Mouse (Mus musculus) kidney, adult 11 months (tissue): Measurements from ENCODE around the gene Gm28047.
"Not testable (repeated sequence)": the region's sequence is repeated elsewhere in the genome, so short reads cannot be mapped to it uniquely, and the experiment has no call there.

Experiments used
- DNase-seq: peaks from one replicate; pipeline ENCODE4 v3.0.0; 2022

Gene Gm28047

GRCm38 (mm10) chr15:102617654-102618053 lies 7.2 kb downstream of the Gm28047 start:
- DNase-seq, result no peak

DNA sequence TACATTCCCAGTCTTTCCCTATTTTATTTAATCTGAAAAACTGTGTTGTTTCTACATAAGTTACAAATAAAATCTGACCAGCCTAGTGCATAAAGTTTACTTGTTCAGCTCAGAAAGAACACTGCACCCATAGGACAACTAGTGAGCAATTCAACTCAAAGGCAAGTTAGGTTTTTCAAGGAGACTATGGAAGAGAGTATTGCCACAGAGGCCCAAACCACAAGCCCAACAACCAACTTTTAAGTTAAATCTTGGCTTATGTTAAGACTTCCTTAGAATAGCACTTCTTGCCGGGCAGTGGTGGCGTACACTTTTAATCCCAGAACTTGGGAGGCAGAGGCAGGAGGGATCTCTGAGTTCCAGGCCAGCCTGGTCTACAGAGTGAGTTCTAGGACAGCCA lies 8.7 kb downstream of the Gm28047 start:
- no peak for DNase-seq

DNA sequence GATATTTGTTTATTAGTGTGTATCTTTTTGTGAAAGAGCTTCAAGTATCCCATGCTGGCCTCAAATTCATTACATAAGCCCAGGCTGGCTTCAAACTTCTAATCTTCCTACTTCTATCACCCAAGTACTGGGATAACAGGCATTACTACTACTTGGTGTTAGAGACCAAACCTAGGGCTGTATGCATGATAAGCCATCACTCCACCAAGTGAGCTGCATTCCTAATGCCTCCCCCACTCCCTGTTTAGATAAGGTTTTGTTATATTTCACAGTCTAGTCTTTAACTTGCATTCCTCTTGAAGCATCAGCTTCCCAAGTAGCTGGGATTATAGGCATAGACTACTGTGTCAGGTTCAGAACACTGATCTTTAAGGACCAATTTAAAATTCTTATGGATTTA lies 10.6 kb downstream of the Gm28047 start:
- DNase-seq, result no peak

DNA sequence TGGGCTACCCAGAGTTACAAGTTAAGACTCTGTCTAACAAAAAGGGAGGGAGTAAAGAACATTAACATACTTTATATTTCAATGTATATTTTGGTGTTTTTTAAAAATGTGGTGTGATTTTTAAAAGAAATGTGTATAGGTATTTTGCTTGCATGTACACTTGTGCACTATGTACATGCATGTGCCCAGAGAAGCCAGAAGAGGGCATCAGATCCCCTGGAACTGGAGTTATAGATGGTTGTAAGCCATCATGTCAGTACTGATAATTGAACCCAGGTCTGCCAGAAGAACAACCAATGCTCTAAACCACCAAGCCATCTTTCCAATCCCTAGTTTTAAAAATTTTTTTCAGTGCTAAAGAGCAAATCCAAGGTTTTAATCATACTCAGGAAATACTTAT lies 11.9 kb downstream of the Gm28047 start:
- no peak for DNase-seq

DNA sequence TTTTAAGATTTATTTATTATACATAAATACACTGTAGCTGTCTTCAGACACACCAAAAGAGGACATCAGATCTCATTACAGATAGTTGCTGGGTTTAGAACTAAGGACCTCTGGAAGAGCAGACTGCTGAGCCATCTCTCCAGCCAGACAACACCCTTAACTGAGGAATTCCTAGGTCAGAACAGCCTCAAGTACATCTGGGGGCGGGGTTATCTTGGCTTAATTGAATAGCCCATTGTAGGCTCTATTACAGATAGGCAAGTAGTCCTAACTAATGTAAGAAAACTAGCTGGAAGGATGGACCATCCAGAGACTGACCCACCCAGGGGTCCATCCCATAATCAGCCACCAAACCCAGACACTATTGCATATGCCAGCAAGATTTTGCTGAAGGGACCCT lies 16.3 kb downstream of the Gm28047 start:
- DNase-seq, result not testable (repeated sequence)

DNA sequence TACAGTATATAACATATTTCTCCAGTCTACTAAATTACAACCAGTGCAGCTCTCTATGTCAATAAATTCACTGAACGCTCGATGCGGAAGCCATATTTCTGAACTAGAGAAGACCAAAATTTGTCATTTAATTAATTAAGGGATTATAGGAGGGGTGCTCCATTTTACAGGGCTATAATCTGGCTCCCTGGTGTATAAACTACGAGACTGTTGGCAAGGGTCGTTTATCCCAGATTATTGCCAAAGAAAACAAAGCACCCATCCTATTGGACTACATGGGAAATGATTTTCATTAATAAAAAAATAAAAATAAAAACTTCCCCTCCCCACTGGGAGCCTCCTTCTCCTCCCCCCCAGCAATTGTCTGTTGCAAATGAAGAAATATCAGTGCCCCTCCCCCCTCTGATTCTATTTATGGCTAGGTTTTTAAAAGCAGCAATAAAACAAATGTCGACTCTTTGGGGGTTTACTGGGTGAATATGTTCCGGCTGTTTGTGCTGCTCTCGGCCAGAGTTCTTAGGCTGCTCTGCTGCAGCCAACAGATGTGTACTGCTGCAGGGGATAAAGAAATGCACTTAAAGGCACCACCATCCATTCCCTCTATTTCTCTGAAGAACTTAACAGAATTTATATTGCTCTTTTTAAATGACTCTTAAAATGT lies 30.7 kb downstream of the Gm28047 start:
- peak; percentile 7 for DNase-seq

- DNase-seq, result no peak
Measured at GRCm38 (mm10) chr15:102592674-102593073, 32.2 kb downstream of the Gm28047 start.

DNA sequence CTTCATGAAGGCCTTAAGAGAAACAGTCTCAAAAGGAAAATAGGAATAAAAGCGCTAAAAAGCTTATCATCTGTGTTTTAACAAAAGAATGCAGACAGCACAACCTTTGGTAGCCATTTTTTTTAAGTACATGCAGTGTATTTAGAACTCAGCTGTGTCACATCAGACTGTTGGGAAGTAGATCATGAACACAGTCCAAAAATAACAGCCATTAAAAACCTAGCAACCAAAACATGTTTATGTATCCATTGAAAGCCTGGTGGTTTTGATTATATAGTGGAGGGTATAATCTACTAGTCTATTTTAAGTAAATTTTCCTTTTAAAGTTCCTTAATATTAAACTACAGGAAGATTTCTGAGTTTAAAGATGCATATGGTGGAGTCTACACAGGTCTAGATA lies 34.3 kb downstream of the Gm28047 start:
- no peak for DNase-seq

- no peak for DNase-seq
Measured at GRCm38 (mm10) chr15:102589826-102590225, 35.0 kb downstream of the Gm28047 start.

- DNase-seq, result no peak
Measured at GRCm38 (mm10) chr15:102585501-102585900, 39.4 kb downstream of the Gm28047 start.

- no peak for DNase-seq
Measured at GRCm38 (mm10) chr15:102583708-102584383, 41.0 kb downstream of the Gm28047 start.

GRCm38 (mm10) chr15:102581205-102581604 lies 43.7 kb downstream of the Gm28047 start:
- no peak for DNase-seq

DNA sequence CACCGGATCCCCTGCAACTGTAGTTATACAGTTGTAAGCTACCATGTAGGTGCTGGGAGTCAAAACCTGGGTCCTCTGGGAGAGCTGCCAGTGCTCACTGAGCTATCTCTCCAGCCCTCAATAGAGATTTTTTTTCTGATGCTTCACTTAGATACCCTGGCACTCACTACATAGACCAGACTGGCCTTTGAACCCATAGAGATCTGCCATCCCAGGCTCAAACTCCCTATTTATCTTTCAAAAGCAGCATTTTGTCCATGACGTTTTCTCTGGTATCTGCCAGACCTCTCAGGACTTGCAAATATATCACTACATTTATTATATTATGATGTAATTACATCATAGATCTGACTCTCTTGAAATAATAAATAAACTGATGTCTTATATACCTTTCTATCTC lies 46.5 kb downstream of the Gm28047 start:
- DNase-seq, result no peak

DNA sequence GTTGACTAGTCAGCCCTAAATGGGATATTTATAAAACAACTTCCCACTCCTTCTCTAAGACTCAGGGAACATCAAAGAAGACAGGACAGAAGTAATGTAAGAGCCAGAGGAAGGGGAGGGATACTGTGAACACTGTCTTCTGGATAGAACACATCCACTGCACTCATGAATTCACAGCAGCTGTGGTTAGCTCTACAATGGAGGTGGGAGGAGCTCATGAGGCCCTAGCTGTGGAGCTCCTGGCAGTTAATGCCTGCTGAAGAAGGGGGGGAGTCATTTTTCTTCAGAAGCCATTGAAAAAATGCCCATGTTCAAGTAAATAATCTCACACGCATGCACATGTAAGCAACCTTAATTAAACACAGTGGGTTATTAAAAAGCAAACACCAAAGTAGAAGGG lies 47.9 kb downstream of the Gm28047 start:
- no peak for DNase-seq

GRCm38 (mm10) chr15:102572081-102572480 lies 52.8 kb downstream of the Gm28047 start:
- DNase-seq, result no peak

- DNase-seq, result no peak
Measured at GRCm38 (mm10) chr15:102567849-102568248, 57.0 kb downstream of the Gm28047 start.

- DNase-seq, result no peak
Measured at GRCm38 (mm10) chr15:102563681-102564080, 61.2 kb downstream of the Gm28047 start.

- DNase-seq, result no peak
Measured at GRCm38 (mm10) chr15:102563061-102563460, 61.8 kb downstream of the Gm28047 start.

DNA sequence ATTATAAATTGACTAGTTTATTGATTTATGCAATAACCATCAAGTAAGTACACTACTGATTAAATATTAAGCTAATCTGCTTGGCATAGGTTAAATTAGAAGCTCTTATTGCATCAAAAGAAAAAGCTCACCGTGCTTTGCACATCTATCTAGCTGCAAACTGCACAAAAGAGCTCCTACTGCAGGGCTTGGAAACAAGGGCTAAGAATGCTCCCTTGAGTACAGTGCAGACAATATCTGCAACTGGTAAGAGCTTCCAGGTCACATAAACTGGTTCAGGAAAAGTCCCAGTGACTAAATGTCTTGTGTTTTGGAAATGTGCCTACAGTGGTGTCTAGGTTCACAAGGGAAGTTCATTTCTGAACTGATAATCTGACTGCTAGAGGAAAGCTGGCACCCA lies 62.4 kb downstream of the Gm28047 start:
- DNase-seq, result no peak

- no peak for DNase-seq
Measured at GRCm38 (mm10) chr15:102557580-102557979, 67.3 kb downstream of the Gm28047 start.

GRCm38 (mm10) chr15:102555581-102555980 lies 69.3 kb downstream of the Gm28047 start:
- DNase-seq, result no peak

DNA sequence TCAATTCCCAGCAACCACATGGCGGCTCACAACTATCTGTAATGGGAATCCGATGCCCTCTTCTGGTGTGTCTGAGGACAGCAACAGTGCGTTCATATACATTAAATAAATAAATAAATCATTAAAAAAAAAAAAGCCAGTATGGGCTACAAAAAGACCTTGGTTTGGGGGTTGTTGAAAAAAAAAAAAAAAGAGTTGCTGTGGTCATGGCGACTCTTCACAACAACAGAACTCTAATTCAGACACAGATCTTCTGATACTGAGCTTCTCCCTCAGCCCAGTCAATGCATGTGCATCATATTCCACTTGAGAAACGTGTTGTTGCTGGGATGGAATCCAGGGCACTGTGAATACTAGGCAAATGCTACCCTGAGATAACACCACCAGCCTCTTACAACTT lies 72.3 kb downstream of the Gm28047 start:
- no peak for DNase-seq

DNA sequence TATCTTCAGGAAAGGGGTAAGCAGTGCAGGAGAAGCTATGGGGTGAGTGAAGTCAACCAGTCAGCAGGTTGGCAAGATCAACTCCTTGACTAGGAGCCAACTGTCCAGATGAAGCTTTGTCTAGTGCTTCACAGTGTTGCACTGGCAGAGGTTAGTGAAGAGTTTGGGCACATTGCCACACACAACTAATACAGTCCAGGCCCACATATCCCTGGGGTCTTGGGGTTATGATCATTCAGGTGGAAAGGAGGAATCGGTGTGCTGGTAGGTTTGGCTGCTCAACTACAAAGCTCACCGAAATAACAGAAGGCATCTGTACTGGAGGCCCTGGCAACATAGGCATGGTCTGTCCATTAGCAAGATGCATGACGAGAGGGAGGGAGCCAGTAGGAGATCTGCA lies 77.4 kb downstream of the Gm28047 start:
- DNase-seq, result no peak

DNA sequence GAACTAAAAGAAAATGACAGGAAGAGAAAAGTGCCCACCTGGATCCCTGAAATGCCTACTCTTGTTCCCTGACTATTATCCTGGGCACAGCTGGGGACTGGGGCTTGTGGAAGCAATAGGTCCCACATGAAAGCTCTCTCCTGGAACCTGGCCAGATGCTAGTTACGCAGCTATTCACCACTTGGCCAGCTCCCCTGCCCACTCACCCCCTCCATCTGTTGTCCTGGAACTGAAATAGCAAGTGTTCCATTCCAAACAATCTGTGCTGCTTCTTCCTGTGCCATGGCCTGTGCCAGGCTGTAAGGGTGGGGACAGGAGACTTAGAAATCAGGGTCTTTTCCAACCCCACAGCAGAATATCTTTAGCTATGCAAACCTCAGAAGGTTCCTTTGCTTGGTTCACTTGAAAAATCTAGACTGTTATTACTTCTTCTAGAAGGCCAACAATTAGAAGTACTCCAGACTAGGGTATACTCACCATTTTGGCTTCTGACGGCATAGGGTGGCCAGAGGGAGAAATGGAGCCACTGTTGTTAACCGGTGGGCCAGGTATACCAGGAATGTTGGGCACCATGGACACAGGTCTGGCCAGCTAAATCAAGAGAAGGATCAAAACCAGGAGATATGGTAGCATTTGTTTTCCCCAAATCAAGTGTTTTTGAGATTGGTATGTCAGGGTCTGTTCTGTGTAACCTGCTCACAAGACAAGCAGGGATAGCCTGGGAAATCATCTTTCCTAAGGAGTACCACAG lies 78.0 kb downstream of the Gm28047 start:
- peak; percentile 39 for DNase-seq
